Mouse (Mus musculus): Measurements from ENCODE around the gene Trim80. TPM values are rescaled to one million over a fixed set of nuclear protein-coding genes. Genes with fewer than 3 reads are reported as not detected.

Trim80 gene
- under 1 TPM in 1 of 2 experiments, not detected in 1; 0.18 TPM for total RNA-seq (2021)
- long read RNA-seq = 0 reads

DNA sequence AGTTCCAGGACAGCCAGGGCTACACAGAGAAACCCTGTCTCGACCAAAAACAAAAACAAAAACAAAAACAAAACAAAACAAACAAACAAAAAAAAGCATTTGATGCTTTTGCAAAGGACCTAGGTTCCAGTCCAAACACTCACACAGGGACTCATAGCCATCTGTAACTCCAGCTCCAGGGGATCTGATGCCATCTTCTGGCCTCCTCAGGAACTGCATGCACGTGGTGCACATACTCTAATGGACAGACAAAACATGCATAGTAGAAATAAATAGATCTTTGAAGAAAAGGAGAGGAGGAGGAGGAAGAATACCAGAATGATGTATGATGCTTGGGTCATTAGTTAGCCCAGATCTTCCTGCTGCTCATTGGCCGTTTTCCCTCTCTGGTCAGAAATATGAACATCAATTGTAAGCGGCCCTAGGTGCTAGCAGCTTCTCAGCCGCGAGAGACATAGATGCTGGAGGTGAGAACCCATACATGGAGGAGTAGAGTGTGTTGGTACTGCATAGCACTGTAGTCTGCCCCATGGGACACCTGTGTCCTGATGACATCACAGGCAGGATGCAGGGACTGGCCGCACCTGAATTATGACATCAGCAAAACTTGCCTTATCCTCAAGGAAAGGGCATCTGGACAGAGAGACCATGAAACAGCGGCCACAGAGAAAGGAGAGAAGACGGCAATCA, at the start of gene Trim80:
Trim80 (plus strand) TSS at position 640 of the 690 bp plus-strand sequence.
- no peak for DNase-seq (ENCODE audit: low spot score in 2 of 2)

DNA sequence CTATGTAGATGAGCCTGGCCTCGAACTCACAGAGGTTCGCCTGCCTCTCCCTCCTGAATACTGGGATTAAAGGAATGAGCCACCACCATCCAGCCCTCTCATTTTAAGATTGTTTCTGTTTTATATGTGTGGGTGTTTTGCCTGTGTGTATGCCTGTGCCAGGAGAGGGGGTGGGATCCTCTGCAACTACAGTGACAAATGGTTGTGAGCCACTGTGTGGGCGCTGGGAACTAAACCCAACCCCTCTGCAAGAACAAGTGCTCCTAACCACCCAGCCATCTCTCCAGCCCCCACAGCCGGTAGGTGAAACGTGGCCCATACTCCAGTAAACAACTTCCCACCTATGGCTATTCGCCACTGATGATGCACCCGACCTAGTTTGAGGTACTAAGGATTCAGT, 49.0 kb upstream of the Trim80 start:
- DNase-seq (ENCODE audit: low spot score in 2 of 2) = no peak

DNA sequence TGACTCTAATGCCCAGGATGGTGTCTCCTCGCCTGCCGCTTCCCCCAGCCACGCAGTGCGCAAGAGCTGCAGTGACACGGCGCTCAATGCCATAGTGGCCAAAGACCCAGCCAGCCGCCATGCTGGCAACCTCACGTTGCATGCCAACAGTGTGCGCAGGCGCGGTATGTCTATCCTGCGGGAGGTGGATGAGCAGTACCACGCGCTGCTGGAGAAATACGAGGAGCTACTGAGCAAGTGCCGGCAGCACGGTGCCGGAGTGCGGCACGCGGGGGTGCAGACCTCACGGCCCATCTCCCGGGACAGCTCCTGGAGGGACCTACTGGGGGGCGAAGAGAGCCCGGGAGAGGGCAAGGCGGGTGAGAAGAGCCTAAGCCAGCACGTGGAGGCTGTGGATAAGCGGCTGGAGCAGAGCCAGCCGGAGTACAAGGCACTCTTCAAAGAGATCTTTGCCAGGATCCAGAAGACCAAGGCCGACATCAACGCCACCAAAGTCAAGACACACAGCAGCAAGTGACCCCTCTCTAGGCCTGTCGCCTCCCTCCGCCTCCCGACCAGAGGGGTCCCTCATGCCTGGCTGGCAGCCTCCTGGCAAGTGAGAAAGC, 46.5 kb upstream of the Trim80 start:
- DNase-seq (ENCODE audit: low spot score in 2 of 2) = no peak

DNA sequence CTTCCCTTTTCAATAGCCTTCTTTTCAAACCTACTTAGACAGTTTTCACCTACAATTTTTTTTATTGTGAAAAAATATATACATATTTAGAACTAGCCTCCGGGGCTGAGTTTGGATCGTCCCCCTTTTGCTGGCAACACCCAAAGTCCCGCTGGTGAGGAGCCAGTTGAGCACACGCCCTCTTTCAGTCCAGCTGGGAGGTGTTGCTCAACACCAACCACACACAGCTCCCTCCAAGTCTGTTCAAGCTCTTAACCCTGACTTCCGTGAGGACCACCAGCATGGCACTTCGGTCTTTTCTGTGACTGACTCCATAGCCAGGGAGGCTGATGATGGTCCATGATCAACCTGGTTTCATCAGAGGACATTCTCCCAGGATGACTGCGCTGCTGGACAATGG, 42.3 kb upstream of the Trim80 start:
- DNase-seq (ENCODE audit: low spot score in 2 of 2) = no peak

DNA sequence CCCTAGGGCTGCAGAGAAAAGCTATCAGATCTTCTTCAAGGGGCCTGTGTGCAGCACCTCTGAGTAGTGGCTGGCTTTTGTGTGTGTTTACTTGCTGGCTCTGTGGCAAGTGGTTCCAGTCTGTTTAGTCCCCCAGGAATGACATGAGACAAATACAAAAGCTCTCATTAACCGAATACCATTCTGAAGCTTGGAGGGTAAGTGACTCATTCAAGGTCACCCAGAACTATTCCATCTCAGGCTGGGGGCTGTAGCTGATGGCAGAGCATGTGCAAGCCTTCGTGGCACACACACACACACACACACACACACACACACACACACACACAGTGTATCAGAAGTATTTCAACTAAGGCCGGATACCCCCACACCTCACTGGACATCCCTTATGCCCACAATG, 40.2 kb upstream of the Trim80 start:
- no peak for DNase-seq (ENCODE audit: low spot score in 2 of 2)

DNA sequence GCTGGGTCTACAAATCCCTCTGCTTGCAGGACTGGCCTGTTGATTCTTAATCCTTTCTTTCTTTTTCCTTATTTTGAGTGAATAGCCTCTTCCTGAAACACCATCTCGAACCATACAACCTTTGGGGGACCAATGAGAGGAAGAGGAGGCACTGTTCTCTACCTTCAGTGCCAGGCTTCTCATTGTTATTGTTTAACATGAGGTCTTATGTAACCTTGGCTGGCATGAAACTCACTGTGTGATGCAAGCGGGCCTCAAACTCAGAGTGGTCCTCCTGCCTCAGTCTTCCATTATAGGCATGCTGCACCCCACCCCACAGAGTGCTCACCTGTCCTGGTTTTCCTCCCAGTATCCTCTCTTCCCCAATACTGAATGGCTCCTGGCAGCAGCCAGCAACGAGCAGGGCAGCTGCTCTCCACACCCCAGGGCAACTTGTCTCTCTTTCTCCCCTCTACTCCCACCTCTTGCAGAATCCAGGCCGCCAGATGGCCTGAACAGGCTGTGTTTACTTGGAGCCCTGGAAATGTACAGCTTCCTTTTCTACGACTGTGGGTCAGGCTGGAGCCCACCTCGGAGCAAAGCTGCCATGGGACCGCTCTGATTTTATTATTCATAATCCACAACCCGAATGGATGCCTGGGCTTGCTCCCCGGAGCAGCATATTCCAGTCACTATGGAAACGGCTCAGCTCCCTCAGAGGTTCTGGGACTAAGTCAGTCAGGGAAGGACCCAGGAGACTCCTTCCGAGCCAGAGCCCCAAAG, 39.5 kb upstream of the Trim80 start:
- DNase-seq (ENCODE audit: low spot score in 2 of 2) = no peak

DNA sequence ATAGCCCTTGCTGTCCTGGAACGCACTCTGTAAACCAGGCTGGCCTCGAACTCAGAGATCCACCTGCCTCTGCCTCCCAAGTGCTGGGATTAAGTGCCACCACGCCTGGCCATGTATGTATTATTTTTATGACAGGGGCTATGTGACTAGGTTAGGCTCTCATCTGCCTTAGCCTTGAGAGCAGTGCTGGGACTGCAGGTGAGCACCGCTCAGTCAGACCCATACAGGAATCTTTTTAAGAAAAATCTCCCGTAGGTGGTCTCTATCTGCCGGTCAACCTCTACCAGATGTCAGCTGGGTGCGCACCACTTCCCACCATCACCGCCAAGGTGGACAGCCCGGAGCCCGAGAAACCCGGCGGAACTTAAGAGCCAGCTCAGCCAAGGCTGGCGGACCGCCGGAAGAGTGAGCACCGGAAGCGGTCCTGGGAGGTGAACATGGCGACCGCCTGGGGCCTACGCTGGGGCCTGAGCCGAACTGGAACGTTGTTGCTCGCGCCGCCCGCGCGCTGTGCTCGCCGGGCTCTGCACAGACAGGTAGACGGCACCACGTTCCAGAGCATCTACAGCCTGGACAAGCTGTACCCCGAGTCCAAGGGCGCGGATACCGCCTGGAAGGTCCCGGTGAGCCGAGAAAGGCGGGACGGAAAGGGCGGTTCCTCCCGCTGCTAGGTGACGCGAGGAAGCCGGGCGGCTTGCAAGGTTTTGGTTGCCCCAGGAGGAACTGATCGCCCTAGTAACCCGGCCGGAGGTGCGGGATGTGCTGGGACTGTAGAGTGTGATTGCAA, 36.8 kb upstream of the Trim80 start, which contains the start of gene Mrpl58:
Mrpl58 (plus strand) TSS at position 415 of the 787 bp plus-strand sequence.
- peak; percentile 88 to 89 for DNase-seq (ENCODE audit: low spot score in 2 of 2)

DNA sequence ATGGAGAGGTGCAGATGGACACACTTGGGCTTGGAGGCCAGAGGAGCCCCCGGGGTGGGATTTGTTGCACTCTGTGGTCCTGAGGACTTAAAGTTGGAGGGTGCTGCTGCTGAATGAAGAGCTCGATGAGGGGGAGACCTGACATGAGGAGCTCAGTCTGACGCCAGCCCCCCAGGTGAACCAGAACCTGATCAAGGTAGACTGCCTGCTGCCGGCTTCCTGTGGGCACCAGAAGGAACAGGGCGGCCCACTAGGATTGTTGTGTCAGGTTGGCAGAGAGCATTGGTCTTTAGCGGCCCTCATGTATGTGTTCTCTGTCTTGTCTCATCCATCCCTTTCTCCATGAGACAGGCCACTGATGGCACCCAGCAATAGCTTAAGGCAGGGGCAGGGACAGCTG, 34.6 kb upstream of the Trim80 start:
- DNase-seq (ENCODE audit: low spot score in 2 of 2) = no peak

DNA sequence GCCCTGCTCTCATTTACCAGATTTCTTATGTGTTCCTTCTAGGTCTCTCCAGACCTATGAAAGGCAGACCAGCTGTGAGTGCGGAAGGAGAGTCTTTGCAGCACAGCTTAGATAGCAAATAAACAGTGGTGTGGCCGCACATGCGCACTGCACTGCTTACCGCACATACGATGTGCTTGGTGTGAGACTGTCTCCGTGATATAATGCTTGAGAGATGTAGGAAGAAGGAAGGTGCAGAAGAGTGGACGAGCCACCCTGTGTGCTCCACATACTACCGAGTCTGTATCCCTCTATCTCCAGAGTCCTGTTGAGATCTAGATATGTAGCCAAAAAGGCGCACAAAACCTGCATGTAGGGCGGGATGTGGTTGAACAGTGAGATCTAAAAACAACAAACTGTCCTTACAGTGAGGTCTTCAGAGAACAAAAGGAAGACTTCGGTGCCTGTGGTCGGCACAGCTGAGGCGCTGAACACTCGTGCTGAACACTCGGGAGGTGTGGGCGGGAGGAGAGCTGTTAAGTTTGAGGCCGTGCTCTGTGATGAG, 33.4 kb upstream of the Trim80 start:
- no peak for DNase-seq (ENCODE audit: low spot score in 2 of 2)

DNA sequence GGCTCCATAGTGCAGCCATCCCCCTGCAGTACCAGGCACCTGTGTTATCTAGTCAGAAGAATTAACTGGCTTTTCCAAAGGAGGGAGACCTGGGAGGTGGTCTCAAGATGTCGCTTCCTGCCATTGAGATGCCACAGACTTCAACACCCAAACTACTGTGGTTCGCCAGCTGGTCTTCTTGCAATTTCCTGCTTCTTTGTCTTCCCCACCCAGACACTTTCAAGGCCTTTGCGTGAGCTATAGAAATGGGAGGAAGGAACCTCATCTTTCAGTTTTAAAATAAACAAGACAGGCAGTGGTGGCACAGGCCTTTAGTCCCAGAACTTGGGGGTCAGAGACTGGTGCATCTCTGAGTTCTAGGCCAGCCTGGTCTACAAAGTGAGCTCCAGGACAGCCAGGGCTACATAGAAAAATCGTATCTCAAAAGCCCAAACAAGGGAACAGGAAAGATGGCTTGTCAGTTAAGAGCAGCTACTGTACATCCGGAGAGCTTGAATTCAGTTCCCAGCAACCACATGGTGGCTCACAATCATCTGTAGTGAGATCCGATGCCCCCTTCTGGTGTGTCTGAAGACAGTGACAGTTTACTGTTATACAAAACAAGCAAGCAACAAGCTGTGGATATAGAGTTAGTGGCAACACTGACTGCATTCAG, 32.0 kb upstream of the Trim80 start:
- DNase-seq (ENCODE audit: low spot score in 2 of 2) = no peak

DNA sequence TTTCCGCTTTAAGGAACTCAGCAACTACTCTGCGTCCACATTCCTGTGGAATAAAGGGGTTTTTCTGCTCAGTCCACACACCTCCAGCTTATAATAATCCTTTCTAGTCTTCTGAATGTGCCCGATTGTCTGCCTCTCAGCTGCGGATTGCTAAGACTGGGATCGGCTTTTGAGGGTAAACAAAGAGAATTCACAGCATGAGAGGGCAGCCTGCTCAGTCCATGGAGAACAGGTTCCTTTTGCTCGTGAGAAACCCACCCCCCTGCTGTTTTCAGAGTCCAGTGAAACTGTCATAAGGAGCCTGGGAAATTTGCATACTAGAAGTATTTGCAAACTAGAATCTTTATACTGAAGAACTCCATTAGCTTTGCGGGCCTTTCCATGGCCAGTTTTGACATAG, 30.8 kb upstream of the Trim80 start:
- no peak for DNase-seq (ENCODE audit: low spot score in 2 of 2)

DNA sequence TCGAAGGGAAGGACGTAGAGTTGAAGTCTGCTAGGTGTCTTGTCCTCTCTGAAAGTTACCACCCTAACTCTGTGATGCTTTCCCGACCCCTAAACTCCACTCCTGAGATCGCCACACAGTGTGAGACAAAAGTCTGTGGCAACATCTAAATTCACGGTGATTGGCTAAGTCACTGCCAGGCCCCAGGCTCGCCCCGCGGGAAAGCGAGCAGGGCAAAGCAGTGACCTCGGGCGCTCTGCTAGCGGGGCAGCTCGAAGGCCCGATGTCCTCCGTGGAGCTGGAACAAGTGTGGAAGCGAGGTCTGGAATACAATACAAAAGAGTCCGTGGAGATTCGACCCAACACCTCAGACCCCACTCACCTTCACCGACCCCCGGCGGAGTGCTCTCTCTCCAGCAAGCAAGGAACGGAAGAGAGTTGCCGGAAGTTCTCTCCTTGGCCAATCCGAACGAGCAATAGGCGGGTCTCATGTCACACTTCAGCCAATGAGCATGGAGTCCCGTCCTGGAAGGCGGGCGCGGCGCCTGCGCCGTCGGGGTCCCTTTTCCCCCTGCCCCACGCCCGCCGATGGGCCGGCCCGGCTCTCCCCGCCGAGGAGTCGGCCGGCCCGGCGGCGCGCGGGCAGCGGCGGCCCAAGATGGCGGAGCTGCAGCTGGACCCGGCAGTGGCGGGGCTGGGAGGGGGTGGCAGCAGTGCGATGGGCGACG, 20.7 kb upstream of the Trim80 start, which contains the start of the genes Atp5h and Kctd2:
Atp5h (minus strand) TSS at position 432 of the 707 bp plus-strand sequence.
Kctd2 (plus strand) TSS at position 598 of the 707 bp plus-strand sequence.
- DNase-seq (ENCODE audit: low spot score in 2 of 2) = peak; percentile 94 to 96

DNA sequence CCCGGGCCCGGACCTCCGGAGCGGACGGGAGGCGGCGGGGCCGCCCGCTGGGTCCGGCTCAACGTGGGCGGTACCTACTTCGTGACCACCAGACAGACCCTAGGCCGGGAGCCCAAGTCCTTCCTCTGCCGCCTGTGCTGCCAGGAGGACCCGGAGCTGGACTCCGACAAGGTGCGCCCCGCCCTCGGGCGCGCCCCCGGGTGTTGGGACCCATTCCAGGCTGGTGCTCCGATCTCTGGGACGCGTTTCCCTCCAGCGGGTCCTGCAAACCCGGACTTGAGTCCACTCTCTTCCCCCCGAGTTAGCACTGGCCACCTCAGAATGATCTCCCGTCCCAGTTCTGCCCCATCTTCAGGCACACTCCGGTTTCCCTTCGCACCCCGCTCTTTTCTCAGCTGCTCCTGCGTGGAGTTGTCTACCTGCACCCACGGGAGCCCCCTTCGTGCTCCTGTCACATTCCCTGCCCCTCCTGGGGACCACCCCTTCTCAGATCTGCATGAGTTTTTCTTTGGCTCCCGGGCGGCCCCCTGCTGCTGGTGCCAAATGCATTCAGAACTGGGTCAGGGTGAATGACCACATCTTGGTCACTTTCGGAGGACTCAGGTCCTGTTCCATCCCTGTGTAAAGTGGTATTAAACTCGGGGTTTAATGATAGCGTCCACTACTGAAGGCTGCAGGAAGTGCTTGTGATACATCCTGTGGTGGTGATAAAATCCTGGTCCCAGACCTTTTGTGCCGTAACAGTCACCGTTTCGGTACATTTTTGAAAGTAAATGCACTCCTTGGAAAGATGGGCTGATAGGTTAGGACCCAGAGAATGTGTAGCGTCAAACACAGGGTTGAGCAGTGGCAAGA, 19.8 kb upstream of the Trim80 start:
- DNase-seq (ENCODE audit: low spot score in 2 of 2) = peak; percentile 71 to 76

DNA sequence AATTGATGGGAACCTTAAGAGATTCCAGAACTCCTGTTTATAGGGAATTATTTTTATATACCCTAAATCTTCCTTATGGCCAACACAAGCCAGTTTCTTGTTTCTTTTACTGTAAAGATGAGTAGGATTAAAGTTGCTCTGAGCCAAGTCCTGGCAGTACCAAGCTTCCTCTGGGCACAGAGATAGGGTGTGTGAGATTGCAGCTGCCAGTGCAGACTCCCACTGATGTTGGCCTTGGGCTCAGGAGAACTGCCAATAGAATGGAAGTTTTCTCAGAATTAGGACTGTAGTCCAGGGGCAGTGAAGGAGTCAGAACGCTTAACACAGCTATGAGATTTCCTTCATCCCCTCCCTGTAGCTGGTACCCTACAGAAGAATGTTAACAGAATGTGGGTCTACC, 19.0 kb upstream of the Trim80 start:
- no peak for DNase-seq (ENCODE audit: low spot score in 2 of 2)

DNA sequence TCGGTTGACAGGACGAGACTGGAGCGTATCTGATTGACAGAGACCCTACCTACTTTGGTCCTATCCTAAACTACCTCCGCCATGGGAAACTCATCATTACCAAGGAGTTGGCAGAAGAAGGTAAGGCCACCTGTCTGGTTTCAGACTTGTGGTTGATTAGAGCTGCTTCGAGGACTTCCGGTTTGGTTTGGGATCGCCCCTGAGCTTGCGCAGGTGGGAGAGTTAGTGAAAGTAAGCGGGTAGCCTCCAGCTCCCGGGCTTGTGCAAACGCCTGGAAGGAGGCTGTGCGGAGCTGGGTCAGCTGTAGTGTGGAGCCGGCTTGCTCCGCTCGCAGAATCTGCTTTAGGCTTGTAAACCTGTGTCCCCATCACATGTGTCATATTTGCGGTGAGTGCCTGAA, 18.4 kb upstream of the Trim80 start:
- DNase-seq (ENCODE audit: low spot score in 2 of 2) = no peak

DNA sequence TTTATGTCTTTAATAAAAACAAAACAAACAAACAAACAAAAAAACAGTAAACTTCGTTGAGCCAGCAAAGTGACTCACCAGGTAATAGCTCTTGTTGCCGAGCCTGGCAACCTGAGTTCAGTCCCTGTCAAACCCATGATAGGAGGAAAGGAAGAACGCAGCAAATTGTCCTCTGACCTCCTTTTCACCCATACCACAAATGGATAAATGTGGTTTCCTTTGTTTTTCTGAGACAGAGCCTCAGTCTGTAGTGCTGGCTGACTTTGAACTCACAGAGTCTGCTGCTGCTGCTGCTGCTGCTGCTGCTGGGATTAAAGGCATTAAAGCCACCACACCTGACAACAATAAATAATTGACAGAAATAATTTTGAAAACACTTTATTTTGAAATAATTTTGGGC, 17.3 kb upstream of the Trim80 start:
- no peak for DNase-seq (ENCODE audit: low spot score in 2 of 2)

DNA sequence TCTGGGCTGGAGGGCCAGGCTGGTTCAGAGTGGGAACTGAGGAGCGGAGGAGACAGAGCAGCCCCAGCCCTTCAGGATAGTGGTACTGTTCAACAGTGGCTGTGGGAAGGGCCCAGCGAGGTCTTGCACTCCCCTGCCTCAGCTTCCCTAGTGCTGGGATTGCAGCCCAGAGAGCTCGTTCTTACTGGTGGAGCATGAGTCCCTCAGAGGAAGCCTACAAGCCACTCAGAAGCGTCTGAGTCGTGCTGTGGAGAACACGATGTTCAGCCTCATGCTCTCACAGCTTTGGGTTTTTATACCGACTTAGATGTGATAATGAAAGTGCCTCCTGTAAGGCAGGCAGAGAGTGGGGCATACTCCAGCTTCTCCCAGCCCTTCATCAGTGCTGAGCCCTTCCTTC, 15.7 kb upstream of the Trim80 start:
- no peak for DNase-seq (ENCODE audit: low spot score in 2 of 2)

DNA sequence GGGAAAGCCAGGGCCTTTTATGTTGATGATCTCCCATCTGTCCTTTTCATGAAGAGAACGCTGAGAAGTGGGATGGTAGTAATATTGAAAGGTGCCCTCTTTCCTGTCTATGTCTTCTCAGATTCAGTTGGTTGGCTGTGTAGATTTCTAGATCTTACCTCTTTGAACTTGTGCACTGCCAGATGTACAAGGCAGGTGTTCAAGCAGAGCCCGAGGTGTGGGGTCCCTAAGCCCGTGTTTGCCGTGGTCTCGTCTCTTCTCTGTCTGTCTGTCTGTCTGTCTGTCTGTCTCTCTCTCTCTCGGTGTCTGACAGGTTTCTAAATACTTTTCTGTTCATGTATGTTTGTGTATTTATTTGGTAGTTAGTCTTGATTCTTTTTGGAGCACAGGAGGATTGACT, 14.7 kb upstream of the Trim80 start:
- DNase-seq (ENCODE audit: low spot score in 2 of 2) = no peak
